Comparison of ENCODE assay signal across 8 mouse cellular contexts in genomic region chr7:45340066-45340442, GRCm38 (mm10). TPM values are rescaled to one million over a fixed set of nuclear protein-coding genes. Genes with fewer than 3 reads are reported as not detected.
A peak's percentile ranks its signal among the peaks of the same experiment; 100 is the strongest.
DNase-seq lines count a peak whose midpoint lies in the region; ATAC-seq and TF ChIP-seq lines count a peak whose summit lies in the region.

No protein-coding gene starts in this region.

- no peak for TF ChIP-seq CTCF in cerebellum, adult 2 months (IDR thresholded peaks at IDR 0.05; ENCODE audit: borderline replicate concordance, insufficient read depth, low read depth, low read length)
- no peak for TF ChIP-seq CTCF in testis, adult 2 months (IDR thresholded peaks at IDR 0.05; ENCODE audit: control insufficient read depth, insufficient read depth, insufficient replicate concordance, low read depth, low read length)
- no peak for TF ChIP-seq CTCF in liver, embryonic 14.5 days (IDR thresholded peaks at IDR 0.05; ENCODE audit: low read depth)

- no peak for DNase-seq in cerebellum, adult 2 months
- no peak for DNase-seq in cerebellum, adult 9-10 months
- no peak for DNase-seq in testis, postnatal 10 days (ENCODE audit: low spot score)
- DNase-seq in liver, embryonic 14.5 days (ENCODE audit: low read depth in 3 of 3, low spot score in 3 of 3), result no peak
- no peak for DNase-seq in left cerebral cortex, postnatal 25 days (ENCODE audit: low spot score in 2 of 2)
- no peak for DNase-seq in gastrocnemius, postnatal 25 days
- DNase-seq in gastrocnemius, adult 18-20 months (ENCODE audit: low spot score), result no peak

- H3K4me3 ChIP-seq in cerebellum, adult 2 months (replicated peaks; ENCODE audit: insufficient read depth, low read depth, low read length), result peak overlapping the region; percentile 61
- H3K4me3 ChIP-seq in testis, adult 2 months (ENCODE audit: control insufficient read depth, low read depth, low read length), result peak overlapping the region; percentile 64
- peak overlapping the region; percentile 36 to 51 for H3K4me3 ChIP-seq in liver, embryonic 14.5 days (ENCODE audit: insufficient read depth in 1 of 2, low read depth in 2 of 2, low read length in 2 of 2)

- H3K27me3 ChIP-seq in cerebellum, adult 2 months (ENCODE audit: control insufficient read depth, insufficient read depth, low read length), result no peaks in the 10 kb centered on the region
- H3K27me3 ChIP-seq in testis, adult 2 months (ENCODE audit: control insufficient read depth, insufficient read depth, low read length), result no peaks in the 10 kb centered on the region
- H3K27me3 ChIP-seq in liver, embryonic 14.5 days (ENCODE audit: control insufficient read depth, insufficient read depth, low read length), result peaks cover 2% of the 10 kb centered on the region; the same call in 1 of the 2 replicates

- intact Hi-C loops in left cerebral cortex, postnatal 25 days (cut with DNase I), result loop anchor here (2.0 kb wide), 1 partner anchor 39 kb away; no protein-coding TSS in a partner anchor

- no peak for TF ChIP-seq POLR2A in cerebellum, adult 2 months (IDR thresholded peaks at IDR 0.05; ENCODE audit: borderline replicate concordance, insufficient read depth, low read length)
- no peak for TF ChIP-seq POLR2A in testis, adult 2 months (IDR thresholded peaks at IDR 0.05; ENCODE audit: control insufficient read depth, low read depth, low read length)

- no peaks in the 10 kb centered on the region for H3K36me3 ChIP-seq in testis, adult 2 months (ENCODE audit: control insufficient read depth, insufficient read depth, low read length)
- no peaks in the 10 kb centered on the region for H3K36me3 ChIP-seq in liver, embryonic 14.5 days (replicated peaks; ENCODE audit: control insufficient read depth, insufficient read depth, low read depth)

- peaks cover 6% of the 10 kb centered on the region for H3K4me1 ChIP-seq in cerebellum, adult 2 months (ENCODE audit: control insufficient read depth, insufficient read depth, low read length)
- peaks cover 38% of the 10 kb centered on the region for H3K4me1 ChIP-seq in testis, adult 2 months (ENCODE audit: control insufficient read depth, insufficient read depth, low read length)
- H3K4me1 ChIP-seq in liver, embryonic 14.5 days (replicated peaks; ENCODE audit: control insufficient read depth in 2 of 2, insufficient read depth in 2 of 2, low read length in 1 of 2), result peaks cover 15 to 31% of the 10 kb centered on the region in 2 experiments

- TF ChIP-seq EP300 in liver, embryonic 14.5 days (IDR thresholded peaks at IDR 0.05; ENCODE audit: low read depth), result no peak

- no peak overlapping the region for H3K9ac ChIP-seq in liver, embryonic 14.5 days (replicated peaks)

- 0 out of 2 replicates have a peak overlapping the region, but pooled peaks have one; percentile 26 for H3K27ac ChIP-seq in cerebellum, adult 2 months (ENCODE audit: insufficient read depth, low read length)
- no peak overlapping the region for H3K27ac ChIP-seq in testis, adult 2 months (ENCODE audit: control insufficient read depth, insufficient read depth, low read depth, low read length)
- H3K27ac ChIP-seq in liver, embryonic 14.5 days, result no peak overlapping the region

- H3K9me3 ChIP-seq in liver, embryonic 14.5 days (ENCODE audit: control insufficient read depth, low read length), result no peaks in the 10 kb centered on the region

- H3K4me2 ChIP-seq in liver, embryonic 14.5 days (ENCODE audit: low read depth), result peak overlapping the region; percentile 81

- ATAC-seq in liver, embryonic 14.5 days (ENCODE audit: insufficient read depth), result no peak

- 33% methylated on average over 11 of the region's 11 CpGs for WGBS in cerebellum, adult 2 months
- 2% methylated on average over 11 of the region's 11 CpGs for WGBS in liver, embryonic 14.5 days (ENCODE audit: insufficient replicate concordance)

RNA-seq across cellular contexts. Expression of gene Hrc, which starts 5.0 kb away (rescaled TPM):
- polyA plus RNA-seq in cerebellum, adult 2 months (2012; rRNA removed), result 0.11 and 0.31 TPM in 2 replicates
- polyA plus RNA-seq in testis, adult 2 months (2012; rRNA removed), result 0.10 and 0.22 TPM in 2 replicates
- polyA plus RNA-seq in liver, embryonic 14.5 days (2012; rRNA removed), result 0.02 and 0.07 TPM in 2 replicates
- polyA plus RNA-seq in liver, embryonic 14.5 days (2014; fragmentation: Nextera tagmentation; extraction: Ambion mirVana), result not detected in 2 replicates
- under 1 TPM; 0.23 to 0.94 TPM for total RNA-seq in left cerebral cortex, postnatal 25 days (2021)
- total RNA-seq in gastrocnemius, postnatal 25 days (2021), result 100 to 1,000 TPM; 812 to 910 TPM
- 100 to 1,000 TPM; 877 to 904 TPM for total RNA-seq in gastrocnemius, adult 18-20 months (2021)

RNA-seq across cellular contexts. Expression of gene Trpm4, which starts 6.5 kb away (rescaled TPM):
- polyA plus RNA-seq in cerebellum, adult 2 months (2012; rRNA removed), result 17.5 and 18.9 TPM in 2 replicates
- 52.2 and 54.8 TPM in 2 replicates for polyA plus RNA-seq in testis, adult 2 months (2012; rRNA removed)
- polyA plus RNA-seq in liver, embryonic 14.5 days (2012; rRNA removed), result 0.70 and 0.87 TPM in 2 replicates
- 0.43 and 0.60 TPM in 2 replicates for polyA plus RNA-seq in liver, embryonic 14.5 days (2014; fragmentation: Nextera tagmentation; extraction: Ambion mirVana)
- 10 to 100 TPM; 13.2 to 24.9 TPM for total RNA-seq in left cerebral cortex, postnatal 25 days (2021)
- 10 to 100 TPM; 17.0 to 18.3 TPM for total RNA-seq in gastrocnemius, postnatal 25 days (2021)
- 10 to 100 TPM; 25.9 to 31.3 TPM for total RNA-seq in gastrocnemius, adult 18-20 months (2021)

RNA-seq across cellular contexts. Expression of gene Ppfia3, which starts 26.8 kb away (rescaled TPM):
- 84.3 and 85.9 TPM in 2 replicates for polyA plus RNA-seq in cerebellum, adult 2 months (2012; rRNA removed)
- polyA plus RNA-seq in testis, adult 2 months (2012; rRNA removed), result 1.1 and 1.2 TPM in 2 replicates
- polyA plus RNA-seq in liver, embryonic 14.5 days (2012; rRNA removed), result 0.21 and 0.22 TPM in 2 replicates
- polyA plus RNA-seq in liver, embryonic 14.5 days (2014; fragmentation: Nextera tagmentation; extraction: Ambion mirVana), result 0.25 TPM in 1 of 2 replicates, not detected in the other
- 100 to 1,000 TPM; 151 to 152 TPM for total RNA-seq in left cerebral cortex, postnatal 25 days (2021)
- under 1 TPM; 0.18 to 0.38 TPM for total RNA-seq in gastrocnemius, postnatal 25 days (2021)
- total RNA-seq in gastrocnemius, adult 18-20 months (2021), result under 1 TPM; 0.11 to 0.21 TPM

RNA-seq across cellular contexts. Expression of gene Lin7b, which starts 30.3 kb away (rescaled TPM):
- 92.6 and 103 TPM in 2 replicates for polyA plus RNA-seq in cerebellum, adult 2 months (2012; rRNA removed)
- 5.7 and 7.3 TPM in 2 replicates for polyA plus RNA-seq in testis, adult 2 months (2012; rRNA removed)
- 0.10 and 0.23 TPM in 2 replicates for polyA plus RNA-seq in liver, embryonic 14.5 days (2012; rRNA removed)
- polyA plus RNA-seq in liver, embryonic 14.5 days (2014; fragmentation: Nextera tagmentation; extraction: Ambion mirVana), result 0.20 TPM in 1 of 2 replicates, not detected in the other
- 100 to 1,000 TPM; 170 to 176 TPM for total RNA-seq in left cerebral cortex, postnatal 25 days (2021)
- total RNA-seq in gastrocnemius, postnatal 25 days (2021), result under 1 TPM in 1 of 2 experiments, not detected in 1; 0.67 TPM
- not detected for total RNA-seq in gastrocnemius, adult 18-20 months (2021)

RNA-seq across cellular contexts. Expression of gene Snrnp70, which starts 55.5 kb away (rescaled TPM):
- polyA plus RNA-seq in cerebellum, adult 2 months (2012; rRNA removed), result 807 and 849 TPM in 2 replicates
- 180 and 202 TPM in 2 replicates for polyA plus RNA-seq in testis, adult 2 months (2012; rRNA removed)
- polyA plus RNA-seq in liver, embryonic 14.5 days (2012; rRNA removed), result 132 and 203 TPM in 2 replicates
- polyA plus RNA-seq in liver, embryonic 14.5 days (2014; fragmentation: Nextera tagmentation; extraction: Ambion mirVana), result 28.0 and 28.8 TPM in 2 replicates
- 100 to 1,000 TPM; 341 to 386 TPM for total RNA-seq in left cerebral cortex, postnatal 25 days (2021)
- 10 to 100 TPM; 76.1 to 78.0 TPM for total RNA-seq in gastrocnemius, postnatal 25 days (2021)
- total RNA-seq in gastrocnemius, adult 18-20 months (2021), result 10 to 100 TPM; 60.3 to 65.4 TPM

Comparison
In these comparisons a context has a peak if more than half of its experiments do, and no peak if none do; other contexts are left out.
1. RNA of gene Hrc, which starts 5.0 kb away (total RNA-seq): 812 to 910 TPM in gastrocnemius, postnatal 25 days and 877 to 904 TPM in gastrocnemius, adult 18-20 months; 0.23 to 0.94 TPM in left cerebral cortex, postnatal 25 days; every median in the first group is over 100 times any median in the second.
2. RNA of gene Ppfia3, which starts 26.8 kb away (total RNA-seq): 151 to 152 TPM in left cerebral cortex, postnatal 25 days; 0.18 to 0.38 TPM in gastrocnemius, postnatal 25 days and 0.11 to 0.21 TPM in gastrocnemius, adult 18-20 months; every median in the first group is over 100 times any median in the second.
3. Peak in every context shown above with its lines, with median percentiles within 50 percentile points of each other: H3K4me3 ChIP-seq.